Mouse (Mus musculus) intestine, embryonic 14.5 days (tissue): ENCODE measurements around the gene D11Wsu47e. TPM values are rescaled to one million over a fixed set of nuclear protein-coding genes. Genes with fewer than 3 reads are reported as not detected.

Source experiments
- ATAC-seq: fragments of 200-750 bp; cut with Nextera tagmentation; replicated peaks from 2 replicates; pipeline ENCODE4 v1.8.0; 2017; ENCODE audit warnings: low read depth, moderate number of reproducible peaks, moderate TSS enrichment, moderate library complexity; ENCODE audit not compliant: low FRiP score, low TSS enrichment
- DNase-seq: peaks from one replicate; pipeline ENCODE4 v3.0.0-alpha.2; 2018; ENCODE audit warnings: low spot score
- H3K27ac ChIP-seq: fragments of 300-500 bp; sonication (generic); 2 replicates; pipeline ENCODE4 v1.5.1; 2014; ENCODE audit warnings: low read depth, mild to moderate bottlenecking, control low read depth
- H3K27me3 ChIP-seq: fragments of 300-500 bp; sonication (generic); replicated peaks from 2 replicates; pipeline ENCODE4 v1.6.1; 2014; ENCODE audit warnings: low read length, control low read depth; ENCODE audit not compliant: control insufficient read depth, insufficient read depth
- H3K36me3 ChIP-seq: fragments of 300-500 bp; sonication (generic); 2 replicates; pipeline ENCODE4 v1.6.1; 2014; ENCODE audit warnings: low read length, control low read depth; ENCODE audit not compliant: control insufficient read depth, insufficient read depth
- H3K4me1 ChIP-seq: fragments of 300-500 bp; sonication (generic); replicated peaks from 2 replicates; pipeline ENCODE4 v1.6.1; 2014; ENCODE audit warnings: low read length, control low read depth, mixed read lengths; ENCODE audit not compliant: control insufficient read depth, insufficient read depth
- H3K4me2 ChIP-seq: fragments of 300-500 bp; sonication (generic); 2 replicates; pipeline ENCODE4 v1.6.1; 2014; ENCODE audit warnings: low read length
- H3K4me3 ChIP-seq: fragments of 300-500 bp; sonication (generic); 2 replicates; pipeline ENCODE4 v1.5.1; 2014; ENCODE audit warnings: low read depth, low read length, control low read depth, mixed read lengths
- H3K9ac ChIP-seq: fragments of 300-500 bp; sonication (generic); 2 replicates; pipeline ENCODE4 v1.6.1; 2014; ENCODE audit warnings: mild to moderate bottlenecking, low read length
- H3K9me3 ChIP-seq: fragments of 300-500 bp; sonication (generic); 2 replicates; pipeline ENCODE4 v1.6.1; 2016; ENCODE audit warnings: low read length, control low read depth; ENCODE audit not compliant: control insufficient read depth
- WGBS: fragments of 180-500 bp; shearing (Covaris S2); extraction: QIAGEN DNeasy Blood & Tissue Kit; methylation state at CpG from one replicate; pipeline ENCODE4 v1.1.7; 2014; 5-methylcytosine and 5-hydroxymethylcytosine counted together
- polyA plus RNA-seq: library from polyadenylated mRNA; unstranded; fragments of >200 nt; fragmentation: Nextera tagmentation; extraction: Ambion mirVana; gene quantifications from 2 replicates; pipeline ENCODE4 v1.2.1, GENCODE M21; 2014

D11Wsu47e gene
- polyA plus RNA-seq, 1 experiment from 2014 or later: 22.9 TPM

GRCm38 (mm10) chr11:113703758-113704157 is 19.5 kb downstream of the D11Wsu47e start:
- peak; percentile 44 for ATAC-seq
- H3K4me1 ChIP-seq: no peaks in the 10 kb centered on the region
- peak; percentile 90 for DNase-seq
- H3K9ac ChIP-seq: no peak overlapping the region
- H3K36me3 ChIP-seq: no peaks in the 10 kb centered on the region
- WGBS: 28% methylated on average over 5 of the region's 5 CpGs
- H3K9me3 ChIP-seq: no peaks in the 10 kb centered on the region
- H3K4me2 ChIP-seq: no peak overlapping the region
- H3K4me3 ChIP-seq: no peak overlapping the region
- H3K27me3 ChIP-seq: no peaks in the 10 kb centered on the region
- H3K27ac ChIP-seq: no peak overlapping the region

- no peaks in the 10 kb centered on the region for H3K36me3 ChIP-seq
- H3K27ac ChIP-seq: no peak overlapping the region
- H3K4me2 ChIP-seq: no peak overlapping the region
- peaks cover 17% of the 10 kb centered on the region for H3K4me1 ChIP-seq
- ATAC-seq: no peak
- H3K9me3 ChIP-seq: no peaks in the 10 kb centered on the region
- DNase-seq: no peak
- no peaks in the 10 kb centered on the region for H3K27me3 ChIP-seq
- H3K9ac ChIP-seq: no peak overlapping the region
- WGBS: 75% methylated on average over 15 of the region's 15 CpGs
- no peak overlapping the region for H3K4me3 ChIP-seq
These were observed 21.9 kb downstream of the D11Wsu47e start for GRCm38 (mm10) chr11:113705966-113706652.

DNA sequence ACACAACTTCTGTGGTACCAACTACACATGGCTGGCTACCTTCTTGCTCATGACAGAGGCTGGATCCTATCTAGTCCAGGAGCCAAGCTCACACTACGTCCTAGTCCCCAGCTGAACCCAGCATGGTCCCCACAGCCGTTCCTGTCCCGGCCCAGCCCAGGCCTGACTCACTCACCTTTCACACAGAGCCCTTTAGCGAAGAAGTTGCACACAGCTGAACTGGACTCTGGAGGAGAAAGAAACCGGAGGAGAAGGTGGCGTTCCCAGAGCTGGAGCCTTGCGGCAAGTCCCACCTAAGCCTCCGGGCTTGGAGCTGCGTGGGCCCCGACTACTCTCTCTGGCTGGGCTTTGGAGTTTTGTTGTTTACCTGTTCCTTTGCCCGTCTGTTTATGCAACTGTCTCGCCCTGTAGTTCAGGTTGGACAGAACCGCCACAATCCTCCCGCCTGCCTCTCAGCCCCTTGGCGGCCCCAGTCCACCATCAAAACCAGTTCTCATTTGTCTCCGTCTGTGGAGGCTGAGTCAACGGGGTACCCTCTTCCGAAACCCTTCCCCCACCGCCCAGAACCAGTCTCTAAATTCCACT is 24.5 kb downstream of the D11Wsu47e start:
- Histone ChIP-seq H3K27me3 (no peaks in the 10 kb centered on the region), H3K9ac (no peak overlapping the region), H3K36me3 (no peaks in the 10 kb centered on the region), H3K9me3 (no peaks in the 10 kb centered on the region), H3K4me1 (peaks cover 17% of the 10 kb centered on the region), H3K4me3 (no peak overlapping the region), H3K4me2 (no peak overlapping the region), H3K27ac (no peak overlapping the region)
- DNase-seq (peak; percentile 60), ATAC-seq (no peak)
- WGBS: 51% methylated on average over 19 of the region's 19 CpGs

GRCm38 (mm10) chr11:113709272-113709671 is 25.1 kb downstream of the D11Wsu47e start:
- peaks cover 17% of the 10 kb centered on the region for H3K4me1 ChIP-seq
- no peaks in the 10 kb centered on the region for H3K36me3 ChIP-seq
- no peak overlapping the region for H3K4me3 ChIP-seq
- 39% methylated on average over 15 of the region's 15 CpGs for WGBS
- ATAC-seq: no peak
- H3K27me3 ChIP-seq: no peaks in the 10 kb centered on the region
- no peaks in the 10 kb centered on the region for H3K9me3 ChIP-seq
- H3K9ac ChIP-seq: no peak overlapping the region
- DNase-seq: no peak
- no peak overlapping the region for H3K27ac ChIP-seq
- no peak overlapping the region for H3K4me2 ChIP-seq

DNA sequence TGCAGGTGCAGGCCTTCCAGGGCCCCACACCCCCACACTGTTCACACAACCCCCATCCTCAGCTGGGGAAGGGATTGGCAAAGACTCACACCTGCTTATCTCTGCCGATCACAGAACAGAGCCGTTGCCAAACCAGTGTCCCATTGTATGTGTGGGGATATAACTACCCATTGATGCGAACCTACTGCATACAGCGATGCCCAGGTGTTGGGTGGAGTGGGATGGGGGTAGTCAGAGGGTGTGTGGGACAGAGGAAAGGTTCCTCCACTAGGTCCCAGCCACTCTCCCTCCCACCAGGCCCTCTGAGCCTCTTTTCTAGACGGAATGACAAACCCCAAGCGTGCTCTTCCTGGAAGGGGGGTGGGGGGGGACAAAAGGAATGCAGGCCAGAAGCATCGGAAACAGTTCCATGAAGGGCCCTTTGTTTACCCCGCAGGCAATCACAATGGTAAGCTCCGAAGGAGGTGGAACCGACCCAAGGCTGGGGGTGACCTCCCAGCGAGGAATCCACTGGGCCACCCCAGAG is 25.6 kb downstream of the D11Wsu47e start, which contains the start of gene Cpsf4l:
TSS of gene Cpsf4l (minus strand) at position 287 of the 526 bp plus-strand sequence.
- Histone ChIP-seq H3K4me3 (no peak within 1 kb of the TSS), H3K9me3 (no peaks in the 10 kb centered on the region), H3K27ac (peak within 1 kb of the TSS; percentile 62; the same call in 1 of the 2 replicates), H3K27me3 (no peaks in the 10 kb centered on the region), H3K4me2 (peak within 1 kb of the TSS; percentile 26), H3K4me1 (peaks cover 17% of the 10 kb centered on the region), H3K36me3 (no peaks in the 10 kb centered on the region), H3K9ac (peak within 1 kb of the TSS; percentile 6; the same call in 1 of the 2 replicates)
- no peak for ATAC-seq
- no peak for DNase-seq
- 14% methylated on average over 11 of the region's 11 CpGs for WGBS

DNA sequence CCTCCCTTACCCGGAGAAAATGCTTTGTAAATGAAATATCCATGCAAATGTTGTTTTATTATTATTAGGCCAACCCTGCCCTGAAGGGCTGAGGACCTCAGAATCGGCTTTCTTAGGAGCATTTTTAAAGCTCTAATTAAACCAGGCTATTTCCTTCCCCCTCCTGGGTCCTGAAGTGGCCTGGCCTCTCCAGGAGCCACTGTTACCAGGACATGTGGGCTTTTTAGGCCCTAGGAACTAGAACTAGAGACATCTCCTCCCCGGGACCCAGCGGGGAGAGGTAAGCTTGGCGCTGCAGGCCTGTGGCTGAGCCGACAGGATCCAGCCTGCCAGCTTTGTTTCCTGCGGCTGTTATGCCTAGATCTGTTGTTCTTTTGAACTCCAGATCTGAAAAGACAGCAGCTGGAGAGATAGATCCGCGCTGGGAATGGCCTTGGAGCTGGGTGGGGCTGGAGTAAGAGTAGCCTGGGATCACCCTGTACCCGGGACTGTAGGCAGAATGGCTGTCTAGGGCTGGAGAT is 26.1 kb downstream of the D11Wsu47e start:
- WGBS: 8% methylated on average over 10 of the region's 10 CpGs
- Histone ChIP-seq H3K9ac (peak overlapping the region; percentile 6; the same call in 1 of the 2 replicates), H3K4me2 (peak overlapping the region; percentile 26), H3K27ac (peak overlapping the region; percentile 62; the same call in 1 of the 2 replicates), H3K27me3 (no peaks in the 10 kb centered on the region), H3K36me3 (no peaks in the 10 kb centered on the region), H3K9me3 (no peaks in the 10 kb centered on the region), H3K4me1 (peaks cover 17% of the 10 kb centered on the region), H3K4me3 (no peak overlapping the region)
- ATAC-seq (no peak), DNase-seq (peak; percentile 71)

- no peaks in the 10 kb centered on the region for H3K9me3 ChIP-seq
- no peak overlapping the region for H3K4me3 ChIP-seq
- DNase-seq: no peak
- peak overlapping the region; percentile 62; the same call in 1 of the 2 replicates for H3K27ac ChIP-seq
- H3K9ac ChIP-seq: no peak overlapping the region
- no peak for ATAC-seq
- WGBS: 89% methylated on average over 1 of the region's 1 CpGs
- peaks cover 17% of the 10 kb centered on the region for H3K4me1 ChIP-seq
- H3K27me3 ChIP-seq: no peaks in the 10 kb centered on the region
- H3K36me3 ChIP-seq: no peaks in the 10 kb centered on the region
- H3K4me2 ChIP-seq: no peak overlapping the region
These were observed 26.8 kb downstream of the D11Wsu47e start for GRCm38 (mm10) chr11:113711061-113711460.

DNA sequence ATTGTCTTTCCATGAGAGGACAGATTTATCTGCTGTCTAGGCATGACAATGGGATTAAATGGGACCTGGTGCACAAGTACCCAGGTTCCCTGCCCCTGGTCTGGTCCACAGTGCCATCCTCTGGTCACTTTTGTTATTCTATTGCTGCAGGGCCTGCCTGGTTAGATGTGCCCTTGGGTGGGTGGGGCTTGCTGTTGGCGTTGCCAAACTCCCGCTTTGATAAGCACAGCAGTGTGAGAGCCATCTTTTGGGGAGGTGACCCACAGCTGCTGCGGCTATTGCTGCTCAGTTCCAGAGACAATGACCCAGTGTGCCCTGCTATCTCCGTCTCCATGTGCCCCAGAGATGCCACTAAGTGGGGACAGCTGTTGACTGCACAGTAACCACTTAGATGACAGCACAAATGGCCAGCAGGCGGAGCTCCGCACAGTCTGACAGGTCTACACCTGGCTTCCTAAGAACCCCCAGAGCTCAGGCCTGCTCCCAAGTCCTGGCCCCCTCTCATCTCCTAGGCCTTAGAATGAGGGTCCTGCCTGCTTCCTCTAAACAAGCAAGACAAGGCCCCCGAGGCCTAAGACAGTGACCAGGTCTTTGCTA is 31.0 kb downstream of the D11Wsu47e start:
- ATAC-seq (no peak), DNase-seq (no peak)
- H3K27me3 ChIP-seq: no peaks in the 10 kb centered on the region
- H3K36me3 ChIP-seq: no peaks in the 10 kb centered on the region
- H3K4me1 ChIP-seq: peaks cover 8% of the 10 kb centered on the region
- no peak overlapping the region for H3K27ac ChIP-seq
- no peaks in the 10 kb centered on the region for H3K9me3 ChIP-seq
- H3K4me3 ChIP-seq: no peak overlapping the region
- H3K4me2 ChIP-seq: no peak overlapping the region
- no peak overlapping the region for H3K9ac ChIP-seq
- 69% methylated on average over 7 of the region's 7 CpGs for WGBS
